Mouse (Mus musculus): Measurements from ENCODE around the gene Spin1. TPM values are rescaled to one million over a fixed set of nuclear protein-coding genes. Genes with fewer than 3 reads are reported as not detected.

Gene Spin1
- polyA plus RNA-seq, 1 experiment from 2014 or later, result 120 TPM

GRCm38 (mm10) chr13:51184896-51185295, 84.2 kb downstream of the Spin1 start:
- ATAC-seq, result no peak
- Histone ChIP-seq H3K4me3 (no peak overlapping the region), H3K9me3 (replicated peaks) (no peaks in the 10 kb centered on the region), H3K27me3 (no peaks in the 10 kb centered on the region), H3K4me2 (no peak overlapping the region), H3K27ac (no peak overlapping the region), H3K36me3 (ENCODE audit: poor library complexity, severe bottlenecking) (no peaks in the 10 kb centered on the region), H3K4me1 (no peaks in the 10 kb centered on the region), H3K9ac (no peak overlapping the region)
- 86% methylated on average over 3 of the region's 3 CpGs for WGBS

GRCm38 (mm10) chr13:51190336-51190735, 89.7 kb downstream of the Spin1 start:
- no peak for ATAC-seq
- Histone ChIP-seq H3K9me3 (replicated peaks) (no peaks in the 10 kb centered on the region), H3K36me3 (ENCODE audit: poor library complexity, severe bottlenecking) (no peaks in the 10 kb centered on the region), H3K9ac (no peak overlapping the region), H3K4me2 (no peak overlapping the region), H3K27me3 (no peaks in the 10 kb centered on the region), H3K4me3 (no peak overlapping the region), H3K4me1 (no peaks in the 10 kb centered on the region), H3K27ac (no peak overlapping the region)
- WGBS, result 73% methylated on average over 3 of the region's 3 CpGs

GRCm38 (mm10) chr13:51191416-51192140, 90.9 kb downstream of the Spin1 start:
- 85% methylated on average over 6 of the region's 6 CpGs for WGBS
- Histone ChIP-seq H3K27ac (no peak overlapping the region), H3K27me3 (no peaks in the 10 kb centered on the region), H3K9me3 (replicated peaks) (no peaks in the 10 kb centered on the region), H3K36me3 (ENCODE audit: poor library complexity, severe bottlenecking) (no peaks in the 10 kb centered on the region), H3K4me2 (no peak overlapping the region), H3K4me1 (no peaks in the 10 kb centered on the region), H3K4me3 (no peak overlapping the region), H3K9ac (no peak overlapping the region)
- no peak for ATAC-seq

- no peaks in the 10 kb centered on the region for H3K27me3 ChIP-seq
- ATAC-seq, result no peak
- no peak overlapping the region for H3K4me2 ChIP-seq
- no peak overlapping the region for H3K4me3 ChIP-seq
- no peaks in the 10 kb centered on the region for H3K4me1 ChIP-seq
- WGBS, result 96% methylated on average over 15 of the region's 15 CpGs
- H3K36me3 ChIP-seq (ENCODE audit: poor library complexity, severe bottlenecking), result no peaks in the 10 kb centered on the region
- no peak overlapping the region for H3K9ac ChIP-seq
- no peaks in the 10 kb centered on the region for H3K9me3 ChIP-seq (replicated peaks)
- no peak overlapping the region for H3K27ac ChIP-seq
Measured at GRCm38 (mm10) chr13:51193893-51194292, 93.2 kb downstream of the Spin1 start.

- no peak overlapping the region for H3K9ac ChIP-seq
- H3K4me2 ChIP-seq, result no peak overlapping the region
- H3K4me1 ChIP-seq, result no peaks in the 10 kb centered on the region
- H3K4me3 ChIP-seq, result no peak overlapping the region
- 90% methylated on average over 3 of the region's 3 CpGs for WGBS
- no peaks in the 10 kb centered on the region for H3K36me3 ChIP-seq (ENCODE audit: poor library complexity, severe bottlenecking)
- no peak for ATAC-seq
- no peak overlapping the region for H3K27ac ChIP-seq
- H3K27me3 ChIP-seq, result 0 out of 2 replicates have a peak, but pooled peaks cover 3% of the 10 kb centered on the region
- H3K9me3 ChIP-seq (replicated peaks), result peaks cover 3% of the 10 kb centered on the region; the same call in 1 of the 2 replicates
Measured at GRCm38 (mm10) chr13:51197699-51198098, 97.0 kb downstream of the Spin1 start.

GRCm38 (mm10) chr13:51198186-51198585, 97.5 kb downstream of the Spin1 start:
- 0 out of 2 replicates have a peak, but pooled peaks cover 3% of the 10 kb centered on the region for H3K27me3 ChIP-seq
- no peak overlapping the region for H3K4me2 ChIP-seq
- no peak overlapping the region for H3K4me3 ChIP-seq
- H3K4me1 ChIP-seq, result no peaks in the 10 kb centered on the region
- no peak overlapping the region for H3K27ac ChIP-seq
- WGBS, result 86% methylated on average over 5 of the region's 5 CpGs
- H3K9me3 ChIP-seq (replicated peaks), result peaks cover 3% of the 10 kb centered on the region; the same call in 1 of the 2 replicates
- H3K36me3 ChIP-seq (ENCODE audit: poor library complexity, severe bottlenecking), result no peaks in the 10 kb centered on the region
- no peak overlapping the region for H3K9ac ChIP-seq
- no peak for ATAC-seq

Other genes starting within 250 kb of the Spin1 start
- gene Nxnl2, start 70.1 kb downstream of the Spin1 start, polyA plus RNA-seq (2015; fragmentation: Nextera tagmentation; extraction: Ambion mirVana), result 0.21 and 0.55 TPM in 2 replicates

Measured in forebrain, embryonic 13.5 days (tissue).